Mouse (Mus musculus) CH12.LX (cell line): ENCODE results near the gene Mut.

Source experiments
- CTCF ChIP-seq, 2 experiments: IDR thresholded peaks in 1 of 2; conservative IDR thresholded peaks in 1 of 2; 2 replicates each; pipeline ENCODE4 v1.5.1; 2011 to 2012; ENCODE audit warnings: low read depth in 2 of 2, low read length in 2 of 2, improper control_type of control experiment in 1 of 2, inconsistent platforms in 1 of 2, mild to moderate bottlenecking in 1 of 2, moderate library complexity in 1 of 2
- JUN ChIP-seq: IDR thresholded peaks from 2 replicates; pipeline ENCODE4 v1.6.1; 2011; ENCODE audit warnings: low read depth, mild to moderate bottlenecking, low read length, improper control_type of control experiment, moderate library complexity; ENCODE audit not compliant: insufficient read depth
- NELFE ChIP-seq: IDR thresholded peaks from 2 replicates; pipeline ENCODE4 v1.6.1; 2011; ENCODE audit warnings: low read depth, low read length, improper control_type of control experiment
- NRF1 ChIP-seq: IDR thresholded peaks from 2 replicates; pipeline ENCODE4 v1.6.1; 2014; ENCODE audit warnings: low read depth, mild to moderate bottlenecking, inconsistent platforms, low read length, improper control_type of control experiment, moderate library complexity
- PAX5 ChIP-seq: IDR thresholded peaks from 2 replicates; pipeline ENCODE4 v1.6.1; 2012; ENCODE audit warnings: low read length, inconsistent platforms, mixed read lengths
- POLR2A ChIP-seq: IDR thresholded peaks from 2 replicates; pipeline ENCODE4 v1.6.1; 2011; ENCODE audit warnings: low read depth, mild to moderate bottlenecking, improper control_type of control experiment, low read length
- USF1 ChIP-seq: IDR thresholded peaks from 2 replicates; pipeline ENCODE4 v1.6.1; 2014; ENCODE audit warnings: low read depth, mild to moderate bottlenecking, inconsistent platforms, low read length, improper control_type of control experiment
- ZKSCAN1 ChIP-seq: IDR thresholded peaks from 2 replicates; pipeline ENCODE4 v1.6.1; 2012; ENCODE audit warnings: low read depth, inconsistent platforms, low read length, improper control_type of control experiment, borderline replicate concordance

DNA sequence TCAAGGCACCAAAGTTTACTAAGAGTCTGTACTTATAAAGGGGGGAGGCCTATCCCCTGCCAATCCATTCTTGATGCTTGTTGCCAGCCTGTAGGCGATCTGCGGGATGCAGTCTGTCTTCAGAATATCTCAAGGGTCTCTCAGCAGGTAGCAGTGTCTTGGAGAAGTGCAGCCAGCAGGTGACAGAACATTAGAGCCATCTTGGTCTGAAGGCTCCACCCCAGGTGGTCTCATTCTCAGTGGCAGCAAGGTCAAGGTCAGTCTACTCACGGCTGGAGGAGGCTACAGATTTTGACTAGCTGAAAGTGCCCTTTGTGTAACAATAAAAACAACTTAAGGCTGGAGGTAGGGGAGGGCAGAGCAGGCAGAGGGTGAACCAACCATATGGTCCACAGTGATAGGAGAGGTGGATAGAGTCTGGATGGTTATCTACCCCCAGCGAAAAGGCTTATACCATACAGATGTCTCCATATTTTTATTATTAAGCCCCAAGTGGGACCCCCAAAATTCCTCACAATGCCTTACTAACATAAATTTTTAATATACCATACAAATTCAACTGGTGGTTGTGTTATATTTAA is 34.6 kb upstream of the Mut start:
- TF ChIP-seq CTCF (conservative IDR thresholded peaks at IDR 0.05 in 1 of 2, IDR thresholded peaks at IDR 0.05 in 1 of 2; ENCODE audit: low read depth in 2 of 2, low read length in 2 of 2) (no peak), NELFE (no peak), PAX5 (no peak), ZKSCAN1 (no peak), USF1 (no peak), JUN (no peak), POLR2A (no peak), NRF1 (no peak)
